Mouse (Mus musculus): ENCODE measurements at regions not wholly inside any gene's neighbourhood (a gene's known extent, or its start where the extent isn't known, plus 50 kb on each side); places are given as distances from the start of the nearest gene placed in this dataset.
A peak's percentile ranks its signal among the peaks of the same experiment; 100 is the strongest.

- no peak for TF ChIP-seq CTCF (IDR thresholded peaks at IDR 0.05)
- DNase-seq = no peak
- intact Hi-C loops (cut with DNase I) = no loop called here
- Histone ChIP-seq H3K27ac (no peak overlapping the region), H3K4me3 (no peak overlapping the region)
Observed at GRCm38 (mm10) chr10:126661095-126661615, 240.0 kb downstream of the Atp23 start.

DNA sequence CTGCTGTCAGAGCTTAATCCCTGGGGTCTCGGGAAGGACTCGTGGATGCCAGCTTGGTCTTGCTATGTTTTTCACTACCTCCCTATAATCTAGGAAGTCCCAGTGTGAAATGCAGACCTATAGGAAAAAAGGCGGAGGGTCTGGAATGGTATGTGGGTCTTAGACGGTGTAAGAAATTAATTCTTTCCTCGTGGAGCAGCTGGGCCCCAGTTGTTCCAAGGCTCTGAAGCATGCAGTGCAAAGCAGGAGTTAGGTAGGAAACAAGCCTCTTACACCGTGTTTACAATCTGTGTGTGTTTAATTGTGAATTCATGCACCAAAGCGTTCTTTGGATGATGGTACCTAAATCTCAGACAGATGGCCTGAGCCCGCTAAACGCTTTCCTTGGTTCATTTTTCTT is 241.1 kb downstream of the Atp23 start:
- TF ChIP-seq CTCF (IDR thresholded peaks at IDR 0.05) = no peak
- no peak overlapping the region for H3K27ac ChIP-seq
- intact Hi-C loops (cut with DNase I) = no loop called here
- H3K4me3 ChIP-seq = no peak overlapping the region
- no peak for DNase-seq

- intact Hi-C loops (cut with DNase I) = no loop called here
- no peak for DNase-seq
- TF ChIP-seq CTCF (IDR thresholded peaks at IDR 0.05) = no peak
- no peak overlapping the region for H3K27ac ChIP-seq
- H3K4me3 ChIP-seq = no peak overlapping the region
Observed at GRCm38 (mm10) chr10:126652693-126653092, 248.5 kb downstream of the Atp23 start.

GRCm38 (mm10) chr10:126646587-126646986 is 254.6 kb downstream of the Atp23 start:
- intact Hi-C loops (cut with DNase I) = no loop called here
- no peak overlapping the region for H3K27ac ChIP-seq
- no peak for TF ChIP-seq CTCF (IDR thresholded peaks at IDR 0.05)
- no peak overlapping the region for H3K4me3 ChIP-seq
- DNase-seq = no peak

- Histone ChIP-seq H3K27ac (no peak overlapping the region), H3K4me3 (no peak overlapping the region)
- DNase-seq = peak; percentile 25
- TF ChIP-seq CTCF (IDR thresholded peaks at IDR 0.05) = no peak
- intact Hi-C loops (cut with DNase I) = no loop called here
Observed at GRCm38 (mm10) chr10:126641792-126642289, 259.3 kb downstream of the Atp23 start.

DNA sequence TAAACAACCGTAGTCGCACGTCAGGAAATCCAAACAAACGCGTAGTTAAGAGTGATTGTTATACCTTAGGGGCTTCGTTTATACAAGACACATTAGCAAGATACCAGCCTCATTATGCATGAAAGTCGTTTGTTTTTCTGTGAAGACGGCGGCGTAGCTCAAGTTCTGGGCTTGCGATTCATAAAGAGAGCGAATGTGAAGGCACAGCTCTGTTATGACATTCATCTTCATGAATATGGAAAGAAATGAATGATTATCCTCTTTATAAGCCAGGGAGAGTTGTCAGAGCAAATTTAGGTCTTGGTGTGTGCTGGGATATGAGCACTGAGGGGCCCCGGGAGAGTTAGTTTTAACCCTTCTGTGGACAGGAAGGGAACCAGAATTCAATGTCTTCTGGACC is 266.4 kb downstream of the Atp23 start:
- no peak for DNase-seq
- H3K27ac ChIP-seq = no peak overlapping the region
- intact Hi-C loops (cut with DNase I) = no loop called here
- no peak for TF ChIP-seq CTCF (IDR thresholded peaks at IDR 0.05)
- no peak overlapping the region for H3K4me3 ChIP-seq

DNA sequence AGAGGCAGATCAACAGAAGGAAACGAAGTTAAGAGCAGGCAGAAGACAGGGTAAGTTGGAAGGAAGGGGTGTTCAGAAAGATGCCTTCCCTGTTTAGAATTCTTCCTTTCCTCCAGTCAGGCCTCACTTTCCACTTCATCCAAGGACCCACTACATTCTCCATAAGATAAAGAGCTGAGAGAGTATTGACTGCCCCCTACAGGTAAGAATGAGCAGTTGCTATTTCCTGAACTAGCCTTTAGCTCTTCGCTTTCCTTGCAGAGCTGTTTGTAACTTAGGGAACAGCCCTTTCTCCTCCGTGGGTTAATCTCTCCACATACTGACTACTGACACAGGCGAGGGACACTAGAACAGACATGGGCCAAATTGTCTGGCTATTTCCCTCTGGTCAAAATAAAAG is 273.1 kb downstream of the Atp23 start:
- peak; percentile 32; the same call in 1 of the 2 replicates for TF ChIP-seq CTCF (IDR thresholded peaks at IDR 0.05)
- DNase-seq = no peak
- Histone ChIP-seq H3K4me3 (no peak overlapping the region), H3K27ac (no peak overlapping the region)
- intact Hi-C loops (cut with DNase I) = no loop called here

DNA sequence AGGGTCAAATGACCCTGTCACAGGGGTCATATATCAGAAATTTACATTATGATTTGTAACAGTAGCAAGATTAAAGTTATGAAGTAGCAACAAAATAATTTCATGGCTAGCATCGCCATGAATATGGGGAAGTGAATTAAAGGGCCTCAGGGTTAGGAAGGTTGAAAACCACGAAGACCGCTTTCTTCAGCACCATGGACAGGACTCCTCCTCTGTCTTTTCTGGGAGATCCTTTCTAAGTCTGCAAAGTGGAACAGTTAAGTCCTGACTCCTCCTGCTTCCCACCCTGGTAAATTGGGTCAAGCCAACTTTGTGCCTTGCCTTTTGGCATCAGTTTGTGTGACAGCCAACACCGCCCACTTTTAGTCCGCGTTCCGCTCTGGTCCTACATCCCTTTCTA is 275.7 kb downstream of the Atp23 start:
- Histone ChIP-seq H3K4me3 (no peak overlapping the region), H3K27ac (no peak overlapping the region)
- no peak for TF ChIP-seq CTCF (IDR thresholded peaks at IDR 0.05)
- no peak for DNase-seq
- intact Hi-C loops (cut with DNase I) = no loop called here

DNA sequence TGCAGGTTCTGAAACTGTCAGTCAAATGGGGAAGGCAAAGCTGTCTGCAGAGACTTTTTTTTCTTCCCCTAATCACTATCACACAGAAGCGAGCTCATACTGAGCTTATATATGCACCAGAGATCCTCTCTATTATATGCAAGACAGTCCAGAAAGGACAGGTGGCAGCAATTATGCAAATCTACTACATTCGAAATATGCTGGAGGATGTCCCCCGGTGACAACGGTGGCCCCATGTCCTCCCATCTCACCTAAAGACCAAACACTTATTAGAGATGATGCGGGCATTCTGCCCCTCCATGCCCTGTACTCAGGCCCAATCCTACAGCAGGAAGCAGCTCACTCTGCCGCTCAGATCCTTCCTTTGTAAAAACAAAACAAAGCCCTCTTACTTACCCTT is 280.4 kb downstream of the Atp23 start:
- intact Hi-C loops (cut with DNase I) = no loop called here
- no peak for DNase-seq
- no peak overlapping the region for H3K27ac ChIP-seq
- no peak overlapping the region for H3K4me3 ChIP-seq
- no peak for TF ChIP-seq CTCF (IDR thresholded peaks at IDR 0.05)

GRCm38 (mm10) chr10:126619970-126620369 is 281.2 kb downstream of the Atp23 start:
- DNase-seq = no peak
- H3K27ac ChIP-seq = no peak overlapping the region
- no peak overlapping the region for H3K4me3 ChIP-seq
- TF ChIP-seq CTCF (IDR thresholded peaks at IDR 0.05) = no peak
- intact Hi-C loops (cut with DNase I) = no loop called here

DNA sequence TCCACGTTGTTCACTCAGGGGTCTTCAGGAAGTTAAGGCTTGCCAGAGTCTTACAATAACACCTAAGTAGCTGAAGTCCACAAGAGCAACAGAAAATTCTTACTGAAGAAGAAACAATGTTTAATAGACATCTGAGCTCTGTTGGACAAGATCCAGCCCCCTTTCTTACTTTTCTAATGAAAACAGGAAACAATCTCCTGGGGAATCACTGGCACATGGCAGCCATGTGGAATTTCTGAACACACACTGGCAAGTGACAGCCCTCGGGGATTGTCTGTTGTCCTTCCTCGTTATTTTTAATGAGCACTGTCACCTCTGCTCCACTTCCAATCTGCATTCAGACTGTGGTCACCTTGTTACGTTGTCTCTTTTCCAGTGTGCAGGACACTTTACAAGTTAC is 288.9 kb downstream of the Atp23 start:
- Histone ChIP-seq H3K27ac (no peak overlapping the region), H3K4me3 (no peak overlapping the region)
- intact Hi-C loops (cut with DNase I) = no loop called here
- no peak for TF ChIP-seq CTCF (IDR thresholded peaks at IDR 0.05)
- DNase-seq = no peak

GRCm38 (mm10) chr10:126610506-126610905 is 290.6 kb downstream of the Atp23 start:
- TF ChIP-seq CTCF (IDR thresholded peaks at IDR 0.05) = no peak
- DNase-seq = no peak
- Histone ChIP-seq H3K4me3 (no peak overlapping the region), H3K27ac (no peak overlapping the region)
- intact Hi-C loops (cut with DNase I) = no loop called here

DNA sequence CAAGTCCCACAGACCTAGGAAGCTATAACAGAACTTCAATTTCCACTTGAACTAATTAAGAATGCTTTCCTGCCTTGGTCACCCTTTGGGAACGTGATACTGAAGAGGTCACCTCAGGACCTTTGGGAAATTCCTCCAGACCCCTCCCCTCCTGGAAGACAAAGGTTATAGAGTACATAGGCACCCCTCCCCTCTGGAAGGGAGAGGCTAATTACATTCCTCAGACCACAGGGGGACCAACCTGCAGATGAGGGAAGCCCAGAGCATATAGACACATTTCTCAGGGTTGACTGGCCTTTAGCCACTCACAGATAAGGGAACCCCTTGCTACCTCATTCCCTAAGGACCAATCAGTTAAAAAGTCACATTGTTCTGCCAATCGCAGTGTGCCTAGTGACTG is 301.5 kb downstream of the Atp23 start:
- no peak for DNase-seq
- Histone ChIP-seq H3K27ac (no peak overlapping the region), H3K4me3 (no peak overlapping the region)
- intact Hi-C loops (cut with DNase I) = no loop called here
- TF ChIP-seq CTCF (IDR thresholded peaks at IDR 0.05) = no peak

GRCm38 (mm10) chr10:126568155-126568554 is 333.0 kb downstream of the Atp23 start:
- no peak for TF ChIP-seq CTCF (IDR thresholded peaks at IDR 0.05)
- no peak for DNase-seq
- H3K27ac ChIP-seq = no peak overlapping the region
- no peak overlapping the region for H3K4me3 ChIP-seq
- intact Hi-C loops (cut with DNase I) = no loop called here
